Mouse (Mus musculus): ENCODE results near the gene Gm20388.
A peak's percentile ranks its signal among the peaks of the same experiment; 100 is the strongest.

DNA sequence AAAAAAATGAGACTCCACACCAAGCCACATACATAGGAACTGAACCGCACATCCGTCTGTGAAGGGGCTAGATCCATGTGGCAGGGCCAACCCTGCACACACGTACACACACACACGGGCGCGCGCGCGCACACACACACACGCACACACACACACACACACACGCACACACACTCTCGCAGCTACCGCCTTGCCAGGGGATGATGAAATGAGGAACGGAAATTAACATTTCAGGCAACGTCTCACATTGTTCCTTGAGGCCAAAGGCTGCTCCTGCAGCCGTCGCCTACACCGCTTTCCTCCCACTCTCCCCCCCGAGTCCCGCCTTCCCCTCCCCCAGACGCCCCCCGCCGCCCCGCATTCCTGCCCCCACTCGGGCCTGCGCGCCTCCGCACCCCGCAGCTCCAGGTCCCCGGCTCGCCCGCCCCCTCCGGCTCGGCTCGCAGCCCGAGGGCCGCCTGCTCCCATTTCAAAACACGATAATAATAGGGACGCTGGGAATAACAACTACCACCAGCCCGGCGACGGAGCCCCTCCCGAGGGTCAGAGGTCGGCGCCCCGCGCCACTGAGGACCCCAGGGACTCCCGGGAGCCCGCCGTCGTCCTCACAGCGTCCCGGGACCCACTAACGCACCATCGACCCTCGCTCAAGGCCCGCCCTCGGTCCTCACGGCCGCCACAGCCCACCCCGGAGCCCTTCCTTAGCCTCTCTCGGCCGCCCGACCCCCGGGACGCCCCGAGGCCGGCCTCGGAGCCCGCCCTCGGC, 3130.6 kb downstream of the Gm20388 start:
- TF ChIP-seq CTCF (IDR thresholded peaks at IDR 0.05; ENCODE audit: control insufficient read depth, insufficient read depth, low read length) (peak; percentile 30; the same call in 1 of the 2 replicates), POLR2A (IDR thresholded peaks at IDR 0.05; ENCODE audit: borderline replicate concordance, control insufficient read depth, low read depth, low read length) (peak; percentile 64)

Data from bone marrow, adult 2 months (tissue).